Mouse (Mus musculus) macrophage (primary cell): ENCODE data around the gene Steap2. TPM values are rescaled to one million over a fixed set of nuclear protein-coding genes. Genes with fewer than 3 reads are reported as not detected.
"Not testable (repeated sequence)": the region's sequence is repeated elsewhere in the genome, so short reads cannot be mapped to it uniquely, and the experiment has no call there.

Experiments used
- H3K27ac ChIP-seq: fragments of 350-480 bp; formaldehyde crosslinking; 2 replicates; pipeline ENCODE4 v1.9.0; 2021
- H3K36me3 ChIP-seq: fragments of 350-480 bp; formaldehyde crosslinking; 2 replicates; pipeline ENCODE4 v1.9.0; 2021; ENCODE audit errors: inconsistent target
- H3K4me3 ChIP-seq: fragments of 350-480 bp; formaldehyde crosslinking; 2 replicates; pipeline ENCODE4 v1.9.0; 2021; ENCODE audit errors: inconsistent target
- H3K79me2 ChIP-seq: fragments of 350-480 bp; formaldehyde crosslinking; 2 replicates; pipeline ENCODE4 v1.9.0; 2021; ENCODE audit errors: inconsistent target
- WGBS: methylation state at CpG from one replicate; pipeline ENCODE4 v1.1.7; 2026; ENCODE audit warnings: inconsistent platforms; ENCODE audit not compliant: missing documents; 5-methylcytosine and 5-hydroxymethylcytosine counted together
- polyA plus RNA-seq: library from polyadenylated mRNA; stranded (reverse); fragments of 250-400 nt; gene quantifications from 3 replicates; pipeline ENCODE4 v1.2.4, GENCODE M21; 2018; ENCODE audit warnings: inconsistent platforms

Steap2 gene
- polyA plus RNA-seq, 1 experiment from 2014 or later: not detected

GRCm38 (mm10) chr5:5688945-5689540 lies 5.3 kb downstream of the Steap2 start:
- no peaks in the 10 kb centered on the region for H3K36me3 ChIP-seq
- no peak overlapping the region for H3K4me3 ChIP-seq
- H3K79me2 ChIP-seq: no peaks in the 10 kb centered on the region
- H3K27ac ChIP-seq: no peak overlapping the region
- WGBS: 89% methylated on average over 8 of the region's 8 CpGs

GRCm38 (mm10) chr5:5688228-5688627 lies 6.2 kb downstream of the Steap2 start:
- no peaks in the 10 kb centered on the region for H3K36me3 ChIP-seq
- no peak overlapping the region for H3K27ac ChIP-seq
- 87% methylated on average over 6 of the region's 6 CpGs for WGBS
- no peak overlapping the region for H3K4me3 ChIP-seq
- H3K79me2 ChIP-seq: no peaks in the 10 kb centered on the region

GRCm38 (mm10) chr5:5686973-5687372 lies 7.4 kb downstream of the Steap2 start:
- H3K79me2 ChIP-seq: no peaks in the 10 kb centered on the region
- no peak overlapping the region for H3K27ac ChIP-seq
- H3K36me3 ChIP-seq: no peaks in the 10 kb centered on the region
- 69% methylated on average over 1 of the region's 1 CpGs for WGBS
- H3K4me3 ChIP-seq: no peak overlapping the region

GRCm38 (mm10) chr5:5684946-5685345 lies 9.4 kb downstream of the Steap2 start:
- H3K27ac ChIP-seq, H3K36me3 ChIP-seq, H3K79me2 ChIP-seq, H3K4me3 ChIP-seq: not testable (repeated sequence)
- 100% methylated on average over 2 of the region's 2 CpGs for WGBS

- Histone ChIP-seq H3K4me3 (no peak overlapping the region), H3K36me3 (no peaks in the 10 kb centered on the region), H3K27ac (no peak overlapping the region), H3K79me2 (no peaks in the 10 kb centered on the region)
- WGBS: 76% methylated on average over 4 of the region's 4 CpGs
These were observed 11.1 kb downstream of the Steap2 start for GRCm38 (mm10) chr5:5683292-5683691.

GRCm38 (mm10) chr5:5679459-5679858 lies 14.9 kb downstream of the Steap2 start:
- Histone ChIP-seq H3K36me3 (no peaks in the 10 kb centered on the region), H3K79me2 (no peaks in the 10 kb centered on the region), H3K27ac (no peak overlapping the region), H3K4me3 (no peak overlapping the region)

- Histone ChIP-seq H3K27ac (no peak overlapping the region), H3K4me3 (no peak overlapping the region), H3K79me2 (no peaks in the 10 kb centered on the region), H3K36me3 (no peaks in the 10 kb centered on the region)
- WGBS: 82% methylated on average over 3 of the region's 3 CpGs
These were observed 18.3 kb downstream of the Steap2 start for GRCm38 (mm10) chr5:5676082-5676481.

- WGBS: 83% methylated on average over 7 of the region's 7 CpGs
- Histone ChIP-seq H3K79me2 (no peaks in the 10 kb centered on the region), H3K4me3 (no peak overlapping the region), H3K27ac (no peak overlapping the region), H3K36me3 (no peaks in the 10 kb centered on the region)
These were observed 25.5 kb downstream of the Steap2 start for GRCm38 (mm10) chr5:5668920-5669319.

- H3K27ac ChIP-seq: no peak overlapping the region
- no peaks in the 10 kb centered on the region for H3K79me2 ChIP-seq
- 79% methylated on average over 6 of the region's 6 CpGs for WGBS
- H3K4me3 ChIP-seq: no peak overlapping the region
- no peaks in the 10 kb centered on the region for H3K36me3 ChIP-seq
These were observed 29.9 kb downstream of the Steap2 start for GRCm38 (mm10) chr5:5664371-5664926.

GRCm38 (mm10) chr5:5663655-5664370 lies 30.6 kb downstream of the Steap2 start, which contains the start of gene Cfap69:
Gene Cfap69 (minus strand): TSS chr5:5664239.
- no peak within 1 kb of the TSS for H3K4me3 ChIP-seq
- 3% methylated on average over 40 of the region's 48 CpGs for WGBS

GRCm38 (mm10) chr5:5663057-5663456 lies 31.3 kb downstream of the Steap2 start:
- WGBS: 64% methylated on average over 6 of the region's 6 CpGs
- Histone ChIP-seq H3K4me3 (no peak overlapping the region), H3K79me2 (no peaks in the 10 kb centered on the region), H3K27ac (no peak overlapping the region), H3K36me3 (no peaks in the 10 kb centered on the region)

More at GRCm38 (mm10) chr5:5663655-5664370, 30.6 kb downstream of the Steap2 start, which contains the start of gene Cfap69:
- Histone ChIP-seq H3K27ac (no peak within 1 kb of the TSS), H3K36me3 (no peaks in the 10 kb centered on the region), H3K79me2 (no peaks in the 10 kb centered on the region)

GRCm38 (mm10) chr5:5658680-5659079 lies 35.7 kb downstream of the Steap2 start:
- Histone ChIP-seq H3K36me3 (no peaks in the 10 kb centered on the region), H3K4me3 (no peak overlapping the region), H3K79me2 (no peaks in the 10 kb centered on the region), H3K27ac (no peak overlapping the region)
- 5% methylated on average over 2 of the region's 2 CpGs for WGBS

GRCm38 (mm10) chr5:5657932-5658331 lies 36.4 kb downstream of the Steap2 start:
- WGBS: 86% methylated on average over 2 of the region's 2 CpGs
- no peaks in the 10 kb centered on the region for H3K79me2 ChIP-seq
- no peaks in the 10 kb centered on the region for H3K36me3 ChIP-seq
- no peak overlapping the region for H3K27ac ChIP-seq
- no peak overlapping the region for H3K4me3 ChIP-seq

GRCm38 (mm10) chr5:5648817-5649569 lies 45.4 kb downstream of the Steap2 start:
- H3K36me3 ChIP-seq: no peaks in the 10 kb centered on the region
- 63% methylated on average over 6 of the region's 6 CpGs for WGBS
- H3K79me2 ChIP-seq: no peaks in the 10 kb centered on the region
- no peak overlapping the region for H3K4me3 ChIP-seq
- H3K27ac ChIP-seq: no peak overlapping the region

- no peak overlapping the region for H3K27ac ChIP-seq
- H3K79me2 ChIP-seq: no peaks in the 10 kb centered on the region
- no peak overlapping the region for H3K4me3 ChIP-seq
- H3K36me3 ChIP-seq: no peaks in the 10 kb centered on the region
- 0% methylated on average over 1 of the region's 1 CpGs for WGBS
These were observed 48.2 kb downstream of the Steap2 start for GRCm38 (mm10) chr5:5646173-5646572.
